Mouse (Mus musculus): ENCODE data around the gene Supt7l.
A peak's percentile ranks its signal among the peaks of the same experiment; 100 is the strongest.
"Not testable (repeated sequence)": the region's sequence is repeated elsewhere in the genome, so short reads cannot be mapped to it uniquely, and the experiment has no call there.

Supt7l gene

GRCm38 (mm10) chr5:31527707-31528106 is at the start of gene Supt7l:
TSS of gene Supt7l (minus strand) at chr5:31527807.
- DNase-seq (ENCODE audit: low read depth, low spot score): not testable (repeated sequence)

DNA sequence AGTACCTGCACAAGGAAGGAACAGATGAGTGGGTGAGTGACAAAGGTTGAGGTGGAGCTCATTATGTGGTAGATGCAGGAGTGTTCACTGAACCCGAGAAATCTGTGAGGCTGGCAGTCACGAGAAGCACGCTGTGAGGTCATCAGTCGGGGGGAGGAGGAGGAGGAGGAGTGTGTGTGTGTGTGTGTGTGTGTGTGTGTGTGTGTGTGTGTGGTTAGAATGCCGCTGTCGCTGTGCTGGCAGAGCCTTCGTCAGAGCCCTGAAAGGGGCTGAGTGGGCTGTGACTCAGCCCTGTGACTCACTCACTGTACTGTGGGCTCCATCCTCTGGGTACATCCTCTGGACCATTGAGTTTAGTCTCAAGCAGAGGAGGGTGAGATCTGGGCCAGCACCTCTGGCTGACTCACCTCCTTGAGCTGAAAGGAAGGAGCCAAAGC is 49.0 kb upstream of the Supt7l start:
- DNase-seq (ENCODE audit: low read depth, low spot score): no peak

GRCm38 (mm10) chr5:31573722-31574121 is 46.1 kb upstream of the Supt7l start:
- no peak for DNase-seq (ENCODE audit: low read depth, low spot score)

GRCm38 (mm10) chr5:31571023-31571608 is 43.5 kb upstream of the Supt7l start:
- no peak for DNase-seq (ENCODE audit: low read depth, low spot score)

GRCm38 (mm10) chr5:31567951-31568657 is 40.5 kb upstream of the Supt7l start:
- no peak for DNase-seq (ENCODE audit: low read depth, low spot score)

DNA sequence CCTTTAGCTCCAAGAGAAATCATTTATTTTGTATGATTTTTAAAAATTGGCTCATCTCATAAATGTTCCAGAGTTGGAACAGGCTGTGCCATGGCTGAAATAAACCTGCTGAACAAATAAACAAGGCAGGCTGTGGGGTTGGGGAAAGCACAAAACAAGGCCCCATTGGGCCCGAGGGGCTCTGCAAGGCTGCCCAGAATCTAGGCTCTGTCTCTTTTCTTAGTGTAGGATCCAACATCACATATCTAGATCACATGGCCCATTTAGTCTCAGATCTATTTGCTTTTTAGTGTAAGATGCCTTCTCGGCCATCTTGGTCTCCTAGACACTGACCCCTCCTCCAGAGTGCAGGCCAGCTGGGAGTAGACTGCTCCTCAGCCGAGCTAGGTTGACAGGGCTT is 38.9 kb upstream of the Supt7l start:
- DNase-seq (ENCODE audit: low read depth, low spot score): no peak

- no peak for DNase-seq (ENCODE audit: low read depth, low spot score)
Observed at GRCm38 (mm10) chr5:31566026-31566425, 38.4 kb upstream of the Supt7l start.

- no peak for DNase-seq (ENCODE audit: low read depth, low spot score)
Observed at GRCm38 (mm10) chr5:31564976-31565375, 37.4 kb upstream of the Supt7l start.

DNA sequence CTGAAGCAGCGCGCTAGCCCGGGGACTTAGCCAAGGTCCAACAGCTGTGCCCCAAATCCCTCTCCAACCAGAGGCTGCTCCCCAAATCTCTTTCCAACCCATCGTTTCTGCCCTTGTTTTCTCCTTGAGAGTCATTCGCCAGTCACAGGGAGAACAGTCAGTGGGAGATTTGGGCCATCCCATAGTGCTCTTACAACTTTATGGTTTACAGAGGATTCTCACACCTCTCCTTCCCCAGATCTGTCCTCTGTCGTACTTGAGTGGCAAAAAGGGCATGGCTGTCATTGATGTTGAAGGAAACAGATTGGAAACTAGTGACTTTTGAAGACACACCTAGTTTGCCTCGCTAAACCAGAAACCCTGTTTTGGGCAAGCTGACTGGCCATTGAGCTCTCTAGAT is 36.3 kb upstream of the Supt7l start:
- DNase-seq (ENCODE audit: low read depth, low spot score): peak; percentile 41

GRCm38 (mm10) chr5:31563496-31563895 is 35.9 kb upstream of the Supt7l start:
- DNase-seq (ENCODE audit: low read depth, low spot score): peak; percentile 76

GRCm38 (mm10) chr5:31562036-31562666 is 34.5 kb upstream of the Supt7l start:
- no peak for DNase-seq (ENCODE audit: low read depth, low spot score)

DNA sequence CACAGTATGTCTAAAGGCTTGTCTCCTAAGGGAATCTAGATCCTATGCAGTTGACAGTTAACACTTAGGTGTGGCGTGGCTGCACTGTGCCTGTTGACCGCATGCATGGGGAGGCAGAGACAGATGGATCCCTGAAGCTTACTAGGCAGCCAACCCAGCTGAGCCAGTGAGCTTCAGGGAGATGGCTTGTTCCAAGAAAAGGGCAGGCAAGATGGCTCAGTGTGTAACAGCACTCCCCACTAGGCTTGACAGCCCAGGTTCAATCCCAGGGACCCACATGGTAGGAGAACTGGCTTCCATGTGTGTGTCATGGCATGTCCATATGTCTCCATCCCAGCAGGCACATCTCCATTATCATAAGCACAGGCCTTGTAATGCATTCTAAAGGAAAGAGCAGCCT is 32.7 kb upstream of the Supt7l start:
- DNase-seq (ENCODE audit: low read depth, low spot score): no peak

DNA sequence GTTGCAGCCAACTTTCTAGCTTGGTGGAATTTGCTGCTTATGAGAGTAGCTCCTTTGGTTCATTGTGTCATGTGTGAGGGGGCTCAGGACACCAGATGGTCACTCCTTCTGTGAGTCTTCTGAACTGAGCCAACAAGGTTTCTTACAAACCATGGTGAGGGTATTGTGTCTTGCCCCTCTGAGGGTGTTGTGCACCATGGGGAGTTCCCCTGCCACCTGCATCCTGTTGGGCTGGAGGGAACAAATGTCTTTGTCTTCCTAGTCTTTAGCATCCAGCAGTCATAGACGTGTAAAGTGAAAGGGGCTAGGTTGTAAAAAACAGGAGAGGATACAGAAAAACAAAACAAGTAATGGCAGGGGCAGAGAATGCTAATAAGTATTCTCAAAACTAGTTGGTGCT is 31.8 kb upstream of the Supt7l start:
- peak; percentile 53 for DNase-seq (ENCODE audit: low read depth, low spot score)

- DNase-seq (ENCODE audit: low read depth, low spot score): no peak
Observed at GRCm38 (mm10) chr5:31535228-31535627, 7.6 kb upstream of the Supt7l start.

GRCm38 (mm10) chr5:31528560-31528959 is 953 bp upstream of the Supt7l start:
- DNase-seq (ENCODE audit: low read depth, low spot score): peak; percentile 50

DNA sequence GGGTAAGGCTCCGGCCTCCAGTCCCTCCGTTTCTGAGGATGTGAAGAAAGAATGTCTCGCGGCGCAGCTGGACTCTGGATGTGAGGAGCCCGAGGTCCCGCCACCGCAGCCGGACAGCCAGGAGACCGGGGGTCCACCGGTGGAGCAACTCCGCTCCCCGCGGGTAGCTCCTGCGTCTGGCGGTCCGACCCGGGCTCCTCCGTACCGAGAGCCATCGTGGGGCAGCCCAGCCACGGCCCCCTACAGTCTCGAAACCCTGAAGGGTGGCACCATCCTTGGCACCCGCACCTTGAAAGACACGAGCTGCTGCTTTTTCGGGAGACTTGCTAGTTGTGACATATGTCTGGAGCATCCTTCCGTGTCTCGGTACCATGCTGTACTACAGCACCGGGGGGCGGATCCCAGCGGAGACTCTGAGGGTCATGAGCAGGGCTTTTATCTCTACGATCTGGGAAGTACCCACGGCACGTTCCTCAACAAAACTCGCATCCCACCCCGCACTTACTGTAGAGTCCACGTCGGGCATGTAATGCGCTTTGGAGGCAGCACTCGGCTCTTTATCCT is 408 bp downstream of the Supt7l start:
- no peak for DNase-seq (ENCODE audit: low read depth, low spot score)

DNA sequence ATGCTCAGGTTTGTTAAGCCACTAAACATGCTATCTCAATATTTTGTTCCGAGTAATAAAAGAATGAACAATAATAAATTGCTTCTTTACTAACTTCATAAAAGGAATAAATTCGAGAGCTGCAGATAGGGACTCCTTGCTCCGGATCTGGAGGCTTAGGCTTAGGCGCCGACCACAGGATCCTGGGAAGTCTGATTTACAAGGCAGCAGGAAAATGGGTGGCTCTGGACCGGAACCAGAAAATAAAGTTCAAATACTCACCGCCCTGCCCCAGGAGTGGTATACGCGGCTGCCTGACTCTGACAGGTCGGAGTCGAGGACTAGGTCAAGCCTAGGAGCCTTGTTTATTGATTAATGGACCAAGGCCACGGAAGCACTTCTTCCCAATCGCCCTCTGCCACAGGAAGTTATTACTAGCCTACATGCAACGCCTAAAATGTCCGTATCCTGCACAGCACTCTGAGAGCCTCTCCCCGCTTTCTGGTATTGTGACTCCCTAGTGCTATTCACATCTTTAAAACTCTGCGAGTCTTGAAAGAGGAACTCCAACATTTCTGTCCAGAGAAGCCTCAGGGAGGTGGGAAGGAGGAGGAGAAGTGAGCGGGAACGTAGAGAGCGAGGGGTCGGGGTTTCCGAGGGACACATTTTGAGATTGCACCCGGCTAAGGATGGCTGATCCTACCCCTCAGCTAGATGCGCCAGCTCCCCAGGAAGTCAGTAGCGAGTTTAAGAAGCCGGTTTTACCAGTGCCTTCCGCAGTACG is 1.1 kb downstream of the Supt7l start, which contains the start of gene Slc4a1ap:
TSS of gene Slc4a1ap (plus strand) at position 642 of the 763 bp plus-strand sequence.
- peak; percentile 81 for DNase-seq (ENCODE audit: low read depth, low spot score)

GRCm38 (mm10) chr5:31520556-31520955 is 7.1 kb downstream of the Supt7l start:
- DNase-seq (ENCODE audit: low read depth, low spot score): no peak

- DNase-seq (ENCODE audit: low read depth, low spot score): no peak
Observed at GRCm38 (mm10) chr5:31512481-31512880, 15.1 kb downstream of the Supt7l start.

DNA sequence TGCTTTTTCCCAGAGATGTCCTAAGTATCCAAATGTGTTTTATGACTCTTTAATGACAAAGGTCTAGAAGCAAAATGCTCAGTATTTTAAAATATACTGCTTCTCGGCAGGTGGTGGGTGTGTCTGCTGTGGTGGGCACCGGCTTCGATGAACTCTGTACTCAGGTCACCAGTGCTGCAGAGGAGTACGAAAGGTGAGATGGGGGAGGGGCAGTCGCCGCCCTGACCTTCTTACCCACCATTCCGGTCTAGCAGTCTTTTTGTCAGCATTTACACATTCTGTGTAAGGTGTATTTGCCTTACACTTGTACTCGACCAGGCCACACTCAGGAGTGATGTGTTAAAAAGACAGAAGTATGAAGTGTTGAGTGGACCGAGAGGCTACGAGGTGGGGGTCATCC is 22.8 kb downstream of the Supt7l start:
- DNase-seq (ENCODE audit: low read depth, low spot score): peak; percentile 65

DNA sequence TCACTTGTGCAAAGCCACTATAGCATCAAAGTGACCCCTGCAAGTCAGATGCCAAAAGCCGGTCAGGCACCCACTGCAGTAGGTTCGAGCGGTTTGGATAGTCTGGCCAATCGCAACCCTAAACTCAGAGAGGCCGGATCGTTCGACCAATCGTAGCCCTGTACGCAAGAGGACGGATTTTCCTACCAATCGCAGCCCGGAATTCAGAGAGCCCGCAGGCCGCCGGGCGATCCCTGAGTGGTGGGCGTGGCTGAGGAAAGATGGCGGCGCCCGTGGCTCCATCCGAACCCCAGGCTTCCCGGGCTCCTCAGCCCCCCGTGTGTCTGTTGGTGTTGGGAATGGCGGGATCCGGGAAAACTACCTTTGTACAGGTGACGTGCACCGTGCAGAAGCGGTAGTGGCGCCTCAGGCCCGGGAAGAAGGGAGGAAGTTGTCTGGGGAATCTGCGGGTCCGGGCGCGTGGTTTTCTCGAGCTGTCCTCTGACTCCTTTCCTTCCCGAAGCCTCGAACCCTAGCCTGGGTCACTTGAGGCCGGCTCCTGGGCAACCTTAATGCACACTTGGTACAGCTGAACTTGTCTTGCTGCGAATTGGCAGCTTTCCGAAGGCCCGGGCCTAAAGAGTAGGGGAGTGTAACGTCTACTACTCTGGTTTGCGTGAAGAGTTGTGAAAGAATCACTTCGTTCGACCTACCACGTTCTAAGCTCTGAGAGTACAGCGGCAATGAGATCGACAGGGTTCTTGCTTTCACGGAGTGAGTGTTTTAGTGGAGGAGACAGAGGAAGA is 32.9 kb downstream of the Supt7l start, which contains the start of gene Gpn1:
TSS of gene Gpn1 (plus strand) at position 229 of the 785 bp plus-strand sequence.
- peak; percentile 93 for DNase-seq (ENCODE audit: low read depth, low spot score)
